Mouse (Mus musculus) embryonic facial prominence, embryonic 15.5 days (tissue): ENCODE results near the gene Chtf18. TPM values are rescaled to one million over a fixed set of nuclear protein-coding genes. Genes with fewer than 3 reads are reported as not detected.
A peak's percentile ranks its signal among the peaks of the same experiment; 100 is the strongest.

Experiments used
- ATAC-seq: fragments of 200-750 bp; cut with Nextera tagmentation; 2 replicates; pipeline ENCODE4 v1.8.0; 2017; ENCODE audit warnings: low read depth, moderate TSS enrichment; ENCODE audit not compliant: insufficient number of reproducible peaks, low FRiP score, low TSS enrichment
- H3K27ac ChIP-seq: fragments of 300-500 bp; sonication (generic); replicated peaks from 2 replicates; pipeline ENCODE4 v1.5.1; 2015; ENCODE audit warnings: mild to moderate bottlenecking, inconsistent platforms
- H3K27me3 ChIP-seq: fragments of 300-500 bp; sonication (generic); 2 replicates; pipeline ENCODE4 v1.6.1; 2015; ENCODE audit warnings: inconsistent platforms
- H3K36me3 ChIP-seq: fragments of 300-500 bp; sonication (generic); 2 replicates; pipeline ENCODE4 v1.6.1; 2015; ENCODE audit warnings: mild to moderate bottlenecking, inconsistent platforms
- H3K4me1 ChIP-seq: fragments of 300-500 bp; sonication (generic); 2 replicates; pipeline ENCODE4 v1.6.1; 2015; ENCODE audit warnings: inconsistent platforms
- H3K4me2 ChIP-seq: fragments of 300-500 bp; sonication (generic); replicated peaks from 2 replicates; pipeline ENCODE4 v1.6.1; 2015; ENCODE audit warnings: mild to moderate bottlenecking, inconsistent platforms
- H3K4me3 ChIP-seq: fragments of 300-500 bp; sonication (generic); replicated peaks from 2 replicates; pipeline ENCODE4 v1.5.1; 2015; ENCODE audit warnings: mild to moderate bottlenecking, inconsistent platforms
- H3K9ac ChIP-seq: fragments of 300-500 bp; sonication (generic); 2 replicates; pipeline ENCODE4 v1.6.1; 2015; ENCODE audit warnings: inconsistent platforms
- H3K9me3 ChIP-seq: fragments of 300-500 bp; sonication (generic); replicated peaks from 2 replicates; pipeline ENCODE4 v1.6.1; 2016; ENCODE audit warnings: inconsistent platforms
- WGBS: fragments of 180-500 bp; shearing (Covaris S2); methylation state at CpG from one replicate; pipeline ENCODE4 v1.1.7; 2015; 5-methylcytosine and 5-hydroxymethylcytosine counted together
- polyA plus RNA-seq: library from polyadenylated mRNA; unstranded; fragments of >200 nt; fragmentation: Nextera tagmentation; extraction: Ambion mirVana; gene quantifications from 2 replicates; pipeline ENCODE4 v1.2.1, GENCODE M21; 2015

Chtf18 gene
- polyA plus RNA-seq, 1 experiment from 2014 or later: 24.5 TPM

GRCm38 (mm10) chr17:25732082-25732481 is 4.9 kb upstream of the Chtf18 start:
- H3K36me3 ChIP-seq: peaks cover 17% of the 10 kb centered on the region
- no peak for ATAC-seq

GRCm38 (mm10) chr17:25728009-25728270 is 721 bp upstream of the Chtf18 start:
- Histone ChIP-seq H3K4me3 (peak overlapping the region; percentile 64), H3K27me3 (no peaks in the 10 kb centered on the region), H3K9ac (peak overlapping the region; percentile 72), H3K9me3 (no peaks in the 10 kb centered on the region), H3K4me2 (peak overlapping the region; percentile 93), H3K27ac (no peak overlapping the region), H3K4me1 (peaks cover 29% of the 10 kb centered on the region), H3K36me3 (peaks cover 27% of the 10 kb centered on the region)
- ATAC-seq: no peak
- 29% methylated on average over 4 of the region's 4 CpGs for WGBS

More at GRCm38 (mm10) chr17:25732082-25732481, 4.9 kb upstream of the Chtf18 start:
- Histone ChIP-seq H3K4me2 (no peak overlapping the region), H3K27ac (no peak overlapping the region), H3K9me3 (no peaks in the 10 kb centered on the region), H3K4me1 (peaks cover 14% of the 10 kb centered on the region), H3K9ac (no peak overlapping the region), H3K27me3 (no peaks in the 10 kb centered on the region), H3K4me3 (no peak overlapping the region)
- WGBS: 21% methylated on average over 2 of the region's 2 CpGs

GRCm38 (mm10) chr17:25725264-25725663 is 2.0 kb downstream of the Chtf18 start:
- Histone ChIP-seq H3K9ac (no peak overlapping the region), H3K27me3 (no peaks in the 10 kb centered on the region), H3K36me3 (peaks cover 37% of the 10 kb centered on the region)

GRCm38 (mm10) chr17:25723919-25724318 is 3.3 kb downstream of the Chtf18 start:
- Histone ChIP-seq H3K4me3 (no peak overlapping the region), H3K36me3 (peaks cover 35% of the 10 kb centered on the region), H3K27ac (no peak overlapping the region), H3K9me3 (no peaks in the 10 kb centered on the region), H3K4me1 (peaks cover 26% of the 10 kb centered on the region), H3K9ac (no peak overlapping the region), H3K27me3 (no peaks in the 10 kb centered on the region), H3K4me2 (no peak overlapping the region)
- WGBS: 76% methylated on average over 7 of the region's 7 CpGs
- ATAC-seq: no peak

More at GRCm38 (mm10) chr17:25725264-25725663, 2.0 kb downstream of the Chtf18 start:
- Histone ChIP-seq H3K27ac (no peak overlapping the region), H3K4me2 (no peak overlapping the region), H3K9me3 (no peaks in the 10 kb centered on the region), H3K4me1 (peaks cover 29% of the 10 kb centered on the region), H3K4me3 (no peak overlapping the region)
- WGBS: 90% methylated on average over 6 of the region's 6 CpGs
- ATAC-seq: no peak

GRCm38 (mm10) chr17:25723470-25723869 is 3.7 kb downstream of the Chtf18 start:
- no peak for ATAC-seq
- Histone ChIP-seq H3K27ac (no peak overlapping the region), H3K4me2 (no peak overlapping the region), H3K4me3 (no peak overlapping the region), H3K4me1 (peaks cover 22% of the 10 kb centered on the region), H3K9me3 (no peaks in the 10 kb centered on the region), H3K27me3 (0 out of 2 replicates have a peak, but pooled peaks cover under 1% of the 10 kb centered on the region), H3K36me3 (peaks cover 35% of the 10 kb centered on the region), H3K9ac (no peak overlapping the region)
- WGBS: 93% methylated on average over 19 of the region's 19 CpGs

- H3K9ac ChIP-seq: no peak overlapping the region
- no peak overlapping the region for H3K27ac ChIP-seq
- H3K36me3 ChIP-seq: peaks cover 35% of the 10 kb centered on the region
- H3K4me1 ChIP-seq: peaks cover 23% of the 10 kb centered on the region
- WGBS: 86% methylated on average over 5 of the region's 5 CpGs
- H3K27me3 ChIP-seq: peaks cover 20% of the 10 kb centered on the region
- H3K4me3 ChIP-seq: no peak overlapping the region
- H3K4me2 ChIP-seq: no peak overlapping the region
- H3K9me3 ChIP-seq: no peaks in the 10 kb centered on the region
- no peak for ATAC-seq
These were observed 5.7 kb downstream of the Chtf18 start for GRCm38 (mm10) chr17:25721476-25721875.

GRCm38 (mm10) chr17:25717691-25718090 is 9.5 kb downstream of the Chtf18 start:
- peak overlapping the region; percentile 37 for H3K4me3 ChIP-seq
- peaks cover 36% of the 10 kb centered on the region for H3K27me3 ChIP-seq
- no peaks in the 10 kb centered on the region for H3K9me3 ChIP-seq
- WGBS: 10% methylated on average over 6 of the region's 6 CpGs
- ATAC-seq: no peak
- peaks cover 15% of the 10 kb centered on the region for H3K4me1 ChIP-seq
- H3K4me2 ChIP-seq: peak overlapping the region; percentile 77
- H3K36me3 ChIP-seq: peaks cover 24% of the 10 kb centered on the region; the same call in 1 of the 2 replicates
- no peak overlapping the region for H3K27ac ChIP-seq
- no peak overlapping the region for H3K9ac ChIP-seq

- H3K4me3 ChIP-seq: peak within 1 kb of the TSS; percentile 37
- H3K4me2 ChIP-seq: peak within 1 kb of the TSS; percentile 77
- WGBS: 1% methylated on average over 45 of the region's 45 CpGs
- peaks cover 36% of the 10 kb centered on the region for H3K27me3 ChIP-seq
- peaks cover 15% of the 10 kb centered on the region for H3K4me1 ChIP-seq
- ATAC-seq: no peak
- H3K9me3 ChIP-seq: no peaks in the 10 kb centered on the region
- H3K9ac ChIP-seq: no peak within 1 kb of the TSS
- no peak within 1 kb of the TSS for H3K27ac ChIP-seq
- peaks cover 20% of the 10 kb centered on the region; the same call in 1 of the 2 replicates for H3K36me3 ChIP-seq
These were observed 10.2 kb downstream of the Chtf18 start, which contains the start of gene Gng13 for GRCm38 (mm10) chr17:25716711-25717637. Gene Gng13 (plus strand): TSS chr17:25717171.

GRCm38 (mm10) chr17:25716130-25716529 is 11.1 kb downstream of the Chtf18 start:
- no peaks in the 10 kb centered on the region for H3K9me3 ChIP-seq
- no peak overlapping the region for H3K4me3 ChIP-seq
- 5% methylated on average over 6 of the region's 6 CpGs for WGBS
- peaks cover 12% of the 10 kb centered on the region; the same call in 1 of the 2 replicates for H3K36me3 ChIP-seq
- no peak for ATAC-seq
- no peak overlapping the region for H3K9ac ChIP-seq
- H3K4me2 ChIP-seq: no peak overlapping the region
- H3K27ac ChIP-seq: no peak overlapping the region
- peaks cover 36% of the 10 kb centered on the region for H3K27me3 ChIP-seq
- H3K4me1 ChIP-seq: peaks cover 15% of the 10 kb centered on the region

- Histone ChIP-seq H3K4me3 (no peak overlapping the region), H3K4me2 (no peak overlapping the region), H3K36me3 (peaks cover 7% of the 10 kb centered on the region; the same call in 1 of the 2 replicates), H3K4me1 (peaks cover 15% of the 10 kb centered on the region), H3K27me3 (peaks cover 36% of the 10 kb centered on the region), H3K9ac (no peak overlapping the region), H3K9me3 (no peaks in the 10 kb centered on the region), H3K27ac (no peak overlapping the region)
- no peak for ATAC-seq
- WGBS: 39% methylated on average over 3 of the region's 3 CpGs
These were observed 11.6 kb downstream of the Chtf18 start for GRCm38 (mm10) chr17:25715627-25716026.

GRCm38 (mm10) chr17:25711136-25711535 is 16.1 kb downstream of the Chtf18 start:
- Histone ChIP-seq H3K27ac (no peak overlapping the region), H3K9ac (no peak overlapping the region), H3K4me1 (no peaks in the 10 kb centered on the region), H3K4me3 (no peak overlapping the region), H3K27me3 (peaks cover 13% of the 10 kb centered on the region), H3K36me3 (no peaks in the 10 kb centered on the region), H3K4me2 (no peak overlapping the region), H3K9me3 (no peaks in the 10 kb centered on the region)
- 81% methylated on average over 4 of the region's 4 CpGs for WGBS
- ATAC-seq: no peak
